Mouse (Mus musculus) thymus, adult 2 months (tissue): Measurements from ENCODE around the gene Slc25a24.

ENCODE experiments used
- CTCF ChIP-seq: fragments of 200-500 bp; IDR thresholded peaks from 2 replicates; pipeline ENCODE4 v1.5.1; 2012; ENCODE audit warnings: mild to moderate bottlenecking, control low read depth, low read length, moderate library complexity, borderline replicate concordance; ENCODE audit not compliant: control insufficient read depth, poor library complexity, insufficient read depth; ENCODE audit errors: extremely low read depth
- POLR2A ChIP-seq: fragments of 200-500 bp; IDR thresholded peaks from 2 replicates; pipeline ENCODE4 v1.6.1; 2012; ENCODE audit warnings: mild to moderate bottlenecking, low read length, control low read depth, moderate library complexity; ENCODE audit not compliant: control insufficient read depth, poor library complexity, insufficient read depth; ENCODE audit errors: extremely low read depth

DNA sequence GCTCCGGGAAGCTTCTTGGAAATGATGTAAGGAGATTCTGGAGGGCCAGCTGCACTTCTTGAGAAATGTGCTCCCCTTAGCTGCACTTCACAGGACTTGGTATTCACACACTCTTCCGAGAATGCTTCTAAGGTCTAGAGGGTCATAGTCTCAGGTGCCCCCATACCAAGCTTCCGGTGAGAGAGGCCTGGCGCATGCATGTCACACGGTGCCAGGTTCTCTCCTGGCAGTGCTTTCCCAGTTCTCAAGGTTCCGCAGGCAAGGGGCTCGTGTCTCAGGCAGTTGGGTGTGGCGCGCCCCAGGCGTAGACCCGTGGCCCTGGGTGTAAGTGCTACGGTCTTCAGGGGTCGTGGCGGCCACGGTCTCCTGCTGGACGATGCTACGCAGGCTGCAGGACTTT is 42.8 kb upstream of the Slc25a24 start, which contains the start of gene Slc25a54:
- TF ChIP-seq CTCF (no peak), POLR2A (no peak)
